Mouse (Mus musculus) liver (tissue): Measurements from ENCODE around the gene Mybpc1.
"Not testable (repeated sequence)": the region's sequence is repeated elsewhere in the genome, so short reads cannot be mapped to it uniquely, and the experiment has no call there.

Experiments used
- DNase-seq: peaks from one replicate; pipeline ENCODE4 v3.0.0-alpha.2; 2020; ENCODE audit warnings: mixed read lengths

Mybpc1 gene

DNA sequence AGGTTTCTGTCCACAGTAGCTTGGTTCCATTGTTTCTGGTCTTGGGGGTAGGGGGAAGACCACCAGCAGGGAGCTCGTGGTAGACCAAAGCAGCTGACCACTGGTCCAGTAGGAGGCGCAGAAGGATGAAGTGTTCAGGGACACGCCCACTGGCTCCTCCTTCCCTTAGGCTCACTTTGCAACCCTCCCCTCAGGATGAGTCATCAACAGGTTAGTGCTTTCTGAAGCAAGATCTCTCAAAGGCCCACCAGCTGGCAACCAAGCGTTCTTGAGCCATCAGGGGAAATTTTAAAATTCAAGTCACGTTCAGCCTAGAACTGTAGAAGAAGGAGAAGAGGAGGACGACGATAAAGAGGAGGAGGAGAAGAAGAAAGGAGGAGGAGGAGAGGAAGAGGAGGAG, 113.3 kb downstream of the Mybpc1 start:
- peak; percentile 9 for DNase-seq

DNA sequence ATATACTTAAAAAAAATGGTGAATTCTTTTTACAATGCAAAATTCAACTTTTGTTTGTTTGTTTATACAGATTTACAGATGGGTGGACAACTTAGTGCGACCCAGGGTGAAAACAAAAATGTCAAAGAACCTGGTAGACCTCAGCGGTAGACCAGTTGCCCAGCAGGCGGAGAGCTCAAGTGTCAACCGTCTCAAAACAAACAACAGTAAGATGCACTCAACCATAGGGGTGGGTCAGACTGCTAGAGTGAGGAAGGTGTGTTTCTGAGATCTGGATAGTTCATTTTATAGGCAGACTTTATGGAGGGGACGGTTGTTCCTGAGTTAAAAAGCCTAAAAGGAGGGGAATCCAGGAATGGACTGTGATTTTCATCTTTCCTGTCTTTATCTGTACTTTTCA, 116.3 kb downstream of the Mybpc1 start:
- no peak for DNase-seq

DNA sequence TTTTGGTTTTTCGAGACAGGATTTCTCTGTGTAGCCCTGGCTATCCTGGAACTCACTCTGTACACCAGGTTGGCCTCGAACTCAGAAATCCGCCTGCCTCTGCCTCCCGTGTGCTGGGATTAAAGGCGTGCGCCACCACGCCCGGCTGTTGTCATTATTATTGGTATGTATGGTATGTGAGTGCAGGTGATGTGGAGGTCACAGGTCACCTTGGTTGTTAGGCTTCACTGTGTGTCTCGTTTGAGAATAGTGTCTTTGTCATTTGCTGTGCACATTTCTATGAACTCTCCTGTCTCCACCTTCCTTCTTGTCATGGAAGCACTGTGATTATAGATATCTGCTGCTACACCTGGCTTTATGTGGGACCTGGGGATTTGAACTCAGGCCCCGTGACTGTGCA, 122.1 kb downstream of the Mybpc1 start:
- not testable (repeated sequence) for DNase-seq
